Mouse (Mus musculus) liver, adult 2 months (tissue): ENCODE data around the gene Sstr4.

Experiments
- CTCF ChIP-seq: fragments of 200-500 bp; IDR thresholded peaks from 2 replicates; pipeline ENCODE4 v1.5.1; 2011; ENCODE audit warnings: low read depth, low read length, control low read depth
- POLR2A ChIP-seq: fragments of 200-500 bp; IDR thresholded peaks from 2 replicates; pipeline ENCODE4 v1.6.1; 2011; ENCODE audit warnings: low read length, control low read depth; ENCODE audit not compliant: insufficient read depth; ENCODE audit errors: extremely low read depth

- TF ChIP-seq CTCF (no peak), POLR2A (no peak)
These were observed 24.0 kb downstream of the Sstr4 start for GRCm38 (mm10) chr2:148419151-148419550.
